Mouse (Mus musculus): ENCODE data around the gene Phgdh. TPM values are rescaled to one million over a fixed set of nuclear protein-coding genes. Genes with fewer than 3 reads are reported as not detected.
"Not testable (repeated sequence)": the region's sequence is repeated elsewhere in the genome, so short reads cannot be mapped to it uniquely, and the experiment has no call there.

The Phgdh gene
- polyA plus RNA-seq (2015; fragmentation: Nextera tagmentation; extraction: Ambion mirVana): 156 and 225 TPM in 2 replicates

DNA sequence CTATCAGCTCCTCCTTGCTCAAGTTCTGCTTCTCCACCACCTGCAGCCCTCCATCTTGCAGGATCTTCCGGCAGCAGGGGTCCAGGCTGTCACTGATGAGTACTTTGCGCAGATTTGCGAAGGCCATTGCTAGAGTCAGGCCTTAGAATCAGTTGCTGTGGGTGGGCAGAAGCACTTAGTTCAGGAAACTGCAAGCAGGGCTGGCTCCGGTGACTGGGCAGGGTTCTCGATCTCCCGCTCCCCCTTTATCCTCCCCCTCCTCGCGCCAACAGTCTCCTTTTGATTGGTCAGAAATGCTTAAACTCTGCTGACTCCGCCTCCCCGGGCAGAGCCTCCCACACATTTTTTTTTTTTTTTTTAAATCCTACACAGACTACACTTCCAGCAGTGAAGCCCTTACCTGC, at the start of gene Phgdh:
TSS of gene Phgdh (minus strand) at position 285 of the 404 bp plus-strand sequence.
- peak; percentile 78 for ATAC-seq (ENCODE audit: low FRiP score)
- peaks cover 34% of the 10 kb centered on the region for H3K4me1 ChIP-seq
- 0% methylated on average over 10 of the region's 10 CpGs for WGBS
- peak within 1 kb of the TSS; percentile 58 for H3K4me3 ChIP-seq (replicated peaks)
- not testable (repeated sequence) for H3K9me3 ChIP-seq (replicated peaks); H3K27me3 ChIP-seq (replicated peaks); H3K36me3 ChIP-seq
- H3K27ac ChIP-seq (replicated peaks): peak within 1 kb of the TSS; percentile 38
- H3K9ac ChIP-seq (replicated peaks): peak within 1 kb of the TSS; percentile 58
- H3K4me2 ChIP-seq: peak within 1 kb of the TSS; percentile 99

DNA sequence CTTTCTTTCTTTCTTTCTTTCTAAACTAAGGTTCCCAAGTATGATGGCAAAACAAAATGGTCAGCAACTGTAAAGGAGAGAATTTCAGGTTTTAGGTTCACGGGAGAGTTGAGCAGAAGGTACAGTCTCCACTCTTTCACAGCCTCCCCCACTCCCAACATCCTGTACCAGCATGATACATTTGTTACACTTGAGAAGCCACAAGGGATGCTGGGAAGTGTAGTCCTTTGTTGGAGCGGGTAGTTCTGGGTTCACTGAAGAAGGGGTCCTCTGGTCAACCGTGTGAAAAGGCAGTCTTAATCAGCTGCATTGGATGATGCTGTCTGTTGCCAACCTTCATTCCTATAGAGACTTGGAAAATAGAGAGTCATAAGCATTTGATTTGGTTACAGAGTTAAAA, 49.5 kb upstream of the Phgdh start:
- Histone ChIP-seq H3K36me3 (no peaks in the 10 kb centered on the region), H3K9me3 (replicated peaks) (no peaks in the 10 kb centered on the region), H3K27ac (replicated peaks) (no peak overlapping the region), H3K9ac (replicated peaks) (no peak overlapping the region), H3K4me3 (replicated peaks) (no peak overlapping the region), H3K4me1 (peaks cover 24% of the 10 kb centered on the region), H3K27me3 (replicated peaks) (no peaks in the 10 kb centered on the region), H3K4me2 (no peak overlapping the region)
- 62% methylated on average over 3 of the region's 3 CpGs for WGBS
- ATAC-seq (ENCODE audit: low FRiP score): no peak

DNA sequence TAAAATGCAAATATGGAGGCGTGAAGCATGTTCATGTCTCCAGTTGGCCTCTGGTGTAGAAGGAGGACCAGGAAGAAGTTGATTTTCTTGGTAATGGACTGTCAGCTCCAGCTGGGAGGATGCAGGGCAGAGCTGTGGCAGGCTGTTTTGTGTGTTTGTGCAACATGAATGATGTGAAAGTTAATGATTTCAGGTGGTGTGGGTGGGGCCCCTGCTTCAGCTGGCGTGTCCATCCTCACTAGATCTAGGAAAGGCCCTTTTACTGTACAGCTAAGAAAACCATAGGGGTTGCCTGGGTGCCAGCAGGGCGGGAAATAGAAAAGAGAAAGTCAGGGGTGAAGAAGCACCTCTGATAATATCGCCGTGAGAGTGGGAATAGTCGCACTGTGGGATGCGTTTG, 48.0 kb upstream of the Phgdh start:
- ATAC-seq (ENCODE audit: low FRiP score): no peak
- H3K9ac ChIP-seq (replicated peaks): no peak overlapping the region
- H3K4me3 ChIP-seq (replicated peaks): no peak overlapping the region
- peaks cover 37% of the 10 kb centered on the region for H3K4me1 ChIP-seq
- 81% methylated on average over 7 of the region's 7 CpGs for WGBS
- H3K9me3 ChIP-seq (replicated peaks): no peaks in the 10 kb centered on the region
- H3K4me2 ChIP-seq: no peak overlapping the region
- no peaks in the 10 kb centered on the region for H3K27me3 ChIP-seq (replicated peaks)
- no peaks in the 10 kb centered on the region for H3K36me3 ChIP-seq
- H3K27ac ChIP-seq (replicated peaks): no peak overlapping the region

DNA sequence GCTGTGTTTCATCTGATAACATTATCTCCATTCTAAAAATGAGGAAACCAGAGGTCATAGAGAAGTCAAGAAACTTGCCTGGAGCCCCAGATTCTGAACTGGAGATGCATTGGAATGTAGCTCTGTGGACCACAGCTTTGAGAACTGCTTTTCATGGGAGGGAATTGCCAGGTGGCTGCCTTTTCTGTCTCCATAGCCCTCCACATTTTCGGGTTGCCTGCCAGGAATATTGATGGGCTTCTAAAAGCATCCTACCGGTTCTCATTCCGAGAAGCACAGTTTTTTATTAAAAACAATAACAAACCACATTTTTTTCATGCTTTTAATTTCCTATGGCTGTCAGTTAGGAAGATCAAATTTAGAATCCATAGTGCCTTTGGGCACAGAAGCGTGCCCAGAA, 47.3 kb upstream of the Phgdh start:
- Histone ChIP-seq H3K9me3 (replicated peaks) (no peaks in the 10 kb centered on the region), H3K4me1 (peaks cover 37% of the 10 kb centered on the region), H3K27me3 (replicated peaks) (no peaks in the 10 kb centered on the region), H3K4me3 (replicated peaks) (no peak overlapping the region), H3K27ac (replicated peaks) (no peak overlapping the region), H3K9ac (replicated peaks) (no peak overlapping the region), H3K4me2 (no peak overlapping the region), H3K36me3 (no peaks in the 10 kb centered on the region)
- 65% methylated on average over 4 of the region's 4 CpGs for WGBS
- no peak for ATAC-seq (ENCODE audit: low FRiP score)

DNA sequence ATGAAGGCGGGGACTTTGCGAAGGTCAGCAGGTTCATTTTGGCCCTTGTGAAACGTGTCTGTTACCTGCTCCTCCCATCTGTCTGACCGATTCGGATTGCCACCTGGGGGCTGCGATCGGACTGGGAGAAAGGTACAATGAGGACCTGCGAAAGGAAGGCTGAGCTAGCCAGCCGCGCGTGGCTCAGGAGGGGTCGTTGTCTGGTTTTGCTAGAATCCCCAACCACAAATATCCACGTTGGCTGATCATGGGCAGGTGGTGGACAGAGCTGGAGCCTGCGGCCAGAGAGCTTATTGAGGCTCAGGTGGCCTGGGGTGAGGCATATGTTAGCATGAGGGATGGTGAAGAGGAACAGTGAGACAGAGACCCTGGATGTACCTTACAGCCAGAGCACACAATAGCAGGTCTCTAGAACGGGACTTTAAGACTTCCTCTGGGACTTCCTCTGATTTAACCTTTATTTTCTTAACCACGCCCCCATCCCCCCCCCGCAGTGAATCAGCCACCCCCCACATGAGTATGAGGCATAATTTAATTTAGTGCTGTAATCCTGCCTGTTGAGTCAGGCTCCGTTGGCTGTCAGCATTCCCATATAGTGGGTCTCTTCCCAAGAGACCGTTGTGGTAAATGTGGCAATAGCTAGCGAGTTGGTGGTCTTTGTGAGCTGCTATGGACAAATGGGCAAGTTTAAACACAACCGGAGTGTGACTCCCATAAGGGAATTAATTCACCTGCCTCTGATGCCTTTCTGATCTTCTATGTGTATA, 43.4 kb upstream of the Phgdh start:
- peak; percentile 42 for ATAC-seq (ENCODE audit: low FRiP score)
- Histone ChIP-seq H3K36me3 (no peaks in the 10 kb centered on the region), H3K4me1 (peaks cover 43% of the 10 kb centered on the region), H3K4me3 (replicated peaks) (peak overlapping the region; percentile 94), H3K27me3 (replicated peaks) (no peaks in the 10 kb centered on the region), H3K9ac (replicated peaks) (peak overlapping the region; percentile 94), H3K4me2 (peak overlapping the region; percentile 84), H3K27ac (replicated peaks) (peak overlapping the region; percentile 92), H3K9me3 (replicated peaks) (no peaks in the 10 kb centered on the region)
- WGBS: 4% methylated on average over 21 of the region's 21 CpGs

DNA sequence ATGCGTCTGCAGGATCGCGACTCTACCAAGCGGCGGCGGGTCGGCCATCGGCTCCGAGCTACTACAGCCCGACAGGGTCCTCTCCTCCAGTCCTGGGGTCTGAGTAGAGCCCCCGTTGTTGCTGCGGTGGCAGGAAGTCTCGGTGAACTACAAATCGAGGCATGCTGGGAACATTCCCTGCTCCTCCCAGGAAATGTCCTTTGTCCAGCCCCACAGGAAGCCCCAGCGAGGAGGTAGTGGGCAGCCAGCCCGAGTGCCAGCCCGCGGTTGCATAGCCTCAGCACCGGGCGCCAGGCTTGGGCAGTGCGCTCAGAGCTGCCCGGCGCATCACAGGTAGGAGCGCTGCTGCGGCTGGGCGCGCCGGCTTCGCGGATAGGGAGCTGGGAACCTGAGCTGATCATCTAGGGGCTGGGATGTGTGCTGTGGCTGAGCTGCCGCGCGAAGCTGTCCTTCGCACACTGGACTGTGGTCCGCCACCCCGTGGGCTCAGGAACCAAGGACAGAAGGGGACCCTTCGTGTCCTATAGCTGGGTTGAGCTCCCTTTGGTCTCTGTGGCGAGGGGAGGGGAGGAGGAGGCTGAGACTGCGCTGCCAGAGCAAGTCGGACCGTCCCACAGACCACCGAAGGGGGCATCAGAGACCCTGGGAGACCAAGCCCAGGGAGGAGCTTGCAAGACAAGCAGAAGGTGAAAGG, 42.6 kb upstream of the Phgdh start, which contains the start of gene Zfp697:
TSS of gene Zfp697 (plus strand) at position 216 of the 694 bp plus-strand sequence.
- WGBS: under 1% methylated on average over 42 of the region's 42 CpGs
- H3K4me1 ChIP-seq: peaks cover 36% of the 10 kb centered on the region
- no peaks in the 10 kb centered on the region for H3K27me3 ChIP-seq (replicated peaks)

DNA sequence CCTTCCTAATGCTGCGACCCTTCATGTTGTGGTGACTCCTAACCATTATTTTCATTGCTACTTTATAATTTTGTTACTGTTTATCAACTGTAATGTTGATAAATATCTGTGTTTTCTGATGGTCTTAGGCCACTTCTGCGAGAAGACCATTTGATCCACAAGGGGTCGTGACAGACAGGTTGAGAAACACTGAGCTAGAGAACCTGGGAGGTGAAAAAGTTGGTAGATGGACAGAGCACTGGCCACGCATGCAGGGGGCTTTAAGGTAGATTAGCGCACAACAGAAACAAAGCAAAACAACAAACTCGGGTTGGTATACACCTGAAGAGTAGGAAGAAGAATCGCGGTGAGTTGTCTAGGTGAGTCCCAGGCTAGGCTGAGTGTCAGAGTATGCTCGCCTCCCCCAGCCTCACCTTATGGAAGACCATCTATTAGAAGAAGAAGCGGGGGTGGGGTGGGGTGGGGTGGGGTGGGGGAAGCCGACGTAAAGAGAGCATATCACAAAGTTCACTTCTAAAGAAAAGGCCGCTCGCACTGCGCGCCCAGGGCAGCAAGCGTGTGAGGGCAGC, 42.0 kb upstream of the Phgdh start:
- H3K4me1 ChIP-seq: peaks cover 31% of the 10 kb centered on the region
- peak overlapping the region; percentile 94 for H3K4me3 ChIP-seq (replicated peaks)
- no peaks in the 10 kb centered on the region for H3K9me3 ChIP-seq (replicated peaks)
- peak overlapping the region; percentile 92 for H3K27ac ChIP-seq (replicated peaks)
- peak overlapping the region; percentile 84 for H3K4me2 ChIP-seq
- ATAC-seq (ENCODE audit: low FRiP score): peak; percentile 25; the same call in 1 of the 2 replicates
- H3K27me3 ChIP-seq (replicated peaks): no peaks in the 10 kb centered on the region
- H3K36me3 ChIP-seq: no peaks in the 10 kb centered on the region
- WGBS: 5% methylated on average over 17 of the region's 17 CpGs
- peak overlapping the region; percentile 94 for H3K9ac ChIP-seq (replicated peaks)

More for the DNA sequence above, 42.6 kb upstream of the Phgdh start, which contains the start of gene Zfp697:
- Histone ChIP-seq H3K4me3 (replicated peaks) (peak within 1 kb of the TSS; percentile 94), H3K9me3 (replicated peaks) (no peaks in the 10 kb centered on the region), H3K9ac (replicated peaks) (peak within 1 kb of the TSS; percentile 94), H3K4me2 (peak within 1 kb of the TSS; percentile 84), H3K36me3 (no peaks in the 10 kb centered on the region), H3K27ac (replicated peaks) (peak within 1 kb of the TSS; percentile 92)
- ATAC-seq (ENCODE audit: low FRiP score): peak; percentile 95

DNA sequence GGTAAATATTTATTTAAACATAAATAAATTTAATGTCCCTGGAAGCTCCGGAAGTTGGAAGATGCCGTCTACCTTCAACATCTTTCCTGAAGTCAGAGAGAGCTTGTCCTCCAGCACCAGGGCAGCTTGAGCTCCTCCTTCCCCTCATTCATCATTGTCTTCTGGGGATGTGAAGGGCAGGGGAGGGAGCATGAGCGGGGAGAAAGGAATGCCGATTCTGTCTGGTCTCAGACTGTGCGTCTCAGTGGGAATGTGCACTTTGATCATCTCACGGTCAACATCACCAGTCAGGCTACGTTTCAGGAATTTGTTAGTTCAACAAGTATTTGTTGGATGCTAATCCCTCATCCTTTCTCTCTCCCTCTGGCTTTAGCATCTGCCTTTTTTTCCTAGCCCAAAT, 39.4 kb upstream of the Phgdh start:
- H3K27me3 ChIP-seq (replicated peaks): no peaks in the 10 kb centered on the region
- H3K4me2 ChIP-seq: no peak overlapping the region
- no peak for ATAC-seq (ENCODE audit: low FRiP score)
- H3K9ac ChIP-seq (replicated peaks): no peak overlapping the region
- H3K27ac ChIP-seq (replicated peaks): no peak overlapping the region
- H3K9me3 ChIP-seq (replicated peaks): no peaks in the 10 kb centered on the region
- no peak overlapping the region for H3K4me3 ChIP-seq (replicated peaks)
- no peaks in the 10 kb centered on the region for H3K36me3 ChIP-seq
- peaks cover 19% of the 10 kb centered on the region for H3K4me1 ChIP-seq
- 19% methylated on average over 7 of the region's 7 CpGs for WGBS

DNA sequence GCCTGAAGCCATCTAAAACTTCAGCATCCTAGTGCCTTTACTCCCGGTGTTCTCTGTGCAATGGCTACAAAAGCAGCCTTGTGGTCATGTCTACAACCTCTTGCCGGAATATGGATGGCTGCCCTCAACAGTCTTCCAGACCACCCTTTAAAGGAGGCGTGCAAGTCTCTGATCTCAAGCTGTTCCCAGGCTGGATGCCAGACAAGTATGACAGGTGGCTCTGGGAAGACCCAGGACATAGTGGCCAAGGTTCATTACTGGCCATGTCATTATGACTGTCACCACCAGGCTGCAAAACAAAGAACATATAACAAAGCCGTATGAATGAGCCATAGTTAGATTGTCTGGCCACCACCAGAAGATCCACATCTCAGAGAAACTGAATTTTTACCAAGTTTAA, 38.5 kb upstream of the Phgdh start:
- 90% methylated on average over 4 of the region's 4 CpGs for WGBS
- Histone ChIP-seq H3K9me3 (replicated peaks) (no peaks in the 10 kb centered on the region), H3K27me3 (replicated peaks) (no peaks in the 10 kb centered on the region), H3K36me3 (no peaks in the 10 kb centered on the region), H3K4me2 (no peak overlapping the region), H3K27ac (replicated peaks) (no peak overlapping the region), H3K4me3 (replicated peaks) (no peak overlapping the region), H3K9ac (replicated peaks) (no peak overlapping the region), H3K4me1 (peaks cover 9% of the 10 kb centered on the region; the same call in 1 of the 2 replicates)
- no peak for ATAC-seq (ENCODE audit: low FRiP score)

DNA sequence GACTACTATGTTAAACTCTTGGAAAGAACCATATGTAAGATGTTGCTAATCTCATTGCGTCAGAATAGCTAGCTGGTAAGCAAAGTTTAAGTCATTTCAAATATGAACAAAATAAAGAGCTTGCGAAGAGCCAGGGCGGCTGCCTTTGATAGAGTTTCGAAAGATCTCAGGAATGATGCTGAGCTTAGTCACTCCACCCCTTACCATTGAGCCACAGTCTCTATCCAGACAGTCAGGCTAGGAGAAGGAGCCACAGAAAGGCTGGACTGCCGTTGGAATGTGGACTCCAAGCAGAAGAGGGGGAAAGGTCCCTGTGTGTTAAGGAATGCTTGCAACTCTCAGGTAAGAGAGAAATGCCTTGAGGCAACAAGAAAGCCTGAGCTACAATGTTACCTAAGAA, 35.2 kb upstream of the Phgdh start:
- WGBS: 92% methylated on average over 5 of the region's 5 CpGs
- H3K9ac ChIP-seq (replicated peaks): no peak overlapping the region

DNA sequence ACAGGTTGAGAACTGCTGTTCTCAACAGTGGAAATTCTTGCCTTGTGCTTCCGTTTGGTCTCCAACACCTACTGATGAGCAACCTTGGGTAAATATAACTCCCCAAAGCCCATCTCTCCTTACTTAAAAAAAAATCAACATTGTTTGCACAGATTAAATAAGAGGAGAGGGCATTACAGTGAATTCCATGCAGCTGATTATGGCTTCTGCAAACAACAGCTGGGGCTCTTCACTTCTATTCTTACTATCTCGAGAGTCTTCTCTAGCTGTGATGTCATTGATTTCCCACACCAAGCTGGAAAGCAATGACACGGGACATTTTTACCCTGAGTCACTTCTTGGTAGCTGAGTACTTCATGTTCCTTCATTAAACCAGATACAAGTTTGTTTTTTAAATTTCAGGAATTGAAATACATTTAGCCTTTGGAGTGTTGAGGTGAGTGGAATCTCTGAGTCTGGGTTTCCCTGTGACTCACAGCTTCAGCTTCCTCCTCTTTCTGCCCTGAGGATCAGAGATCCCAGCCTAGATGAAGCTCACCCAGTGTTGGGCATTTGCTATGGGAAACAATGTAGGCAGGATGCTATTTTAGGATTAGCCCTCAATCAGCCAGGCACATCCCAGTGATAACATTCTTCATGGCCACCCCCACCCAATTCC, 34.4 kb upstream of the Phgdh start:
- Histone ChIP-seq H3K27me3 (replicated peaks) (no peaks in the 10 kb centered on the region), H3K27ac (replicated peaks) (no peak overlapping the region), H3K9ac (replicated peaks) (no peak overlapping the region), H3K4me2 (no peak overlapping the region), H3K9me3 (replicated peaks) (no peaks in the 10 kb centered on the region), H3K36me3 (no peaks in the 10 kb centered on the region), H3K4me3 (replicated peaks) (no peak overlapping the region), H3K4me1 (no peaks in the 10 kb centered on the region)
- ATAC-seq (ENCODE audit: low FRiP score): no peak
- WGBS: 80% methylated on average over 3 of the region's 3 CpGs

More for the DNA sequence above, 35.2 kb upstream of the Phgdh start:
- no peak for ATAC-seq (ENCODE audit: low FRiP score)
- Histone ChIP-seq H3K4me3 (replicated peaks) (no peak overlapping the region), H3K36me3 (no peaks in the 10 kb centered on the region), H3K27ac (replicated peaks) (no peak overlapping the region), H3K9me3 (replicated peaks) (no peaks in the 10 kb centered on the region), H3K27me3 (replicated peaks) (no peaks in the 10 kb centered on the region), H3K4me2 (no peak overlapping the region), H3K4me1 (no peaks in the 10 kb centered on the region)
